Mouse (Mus musculus) midbrain, postnatal 0 days (tissue): ENCODE results near the gene Pex14. TPM values are rescaled to one million over a fixed set of nuclear protein-coding genes. Genes with fewer than 3 reads are reported as not detected.

Source experiments
- ATAC-seq: fragments of 200-750 bp; cut with Nextera tagmentation; 2 replicates; pipeline ENCODE4 v1.8.0; 2017; ENCODE audit warnings: moderate number of reproducible peaks, mild to moderate bottlenecking, moderate TSS enrichment, moderate library complexity; ENCODE audit not compliant: low FRiP score
- DNase-seq: peaks from one replicate; pipeline ENCODE4 v3.0.0-alpha.2; 2015; ENCODE audit warnings: low spot score
- H3K27ac ChIP-seq: fragments of 300-500 bp; sonication (generic); 2 replicates; pipeline ENCODE4 v1.5.1; 2014; ENCODE audit warnings: low read depth, mild to moderate bottlenecking, low read length, mixed read lengths
- H3K27me3 ChIP-seq: fragments of 300-500 bp; sonication (generic); 2 replicates; pipeline ENCODE4 v1.6.1; 2014; ENCODE audit warnings: low read length, control low read depth, mixed read lengths; ENCODE audit not compliant: insufficient read depth
- H3K36me3 ChIP-seq: fragments of 300-500 bp; sonication (generic); 2 replicates; pipeline ENCODE4 v1.6.1; 2014; ENCODE audit warnings: low read length, control low read depth, mixed read lengths; ENCODE audit not compliant: insufficient read depth
- H3K4me1 ChIP-seq: fragments of 300-500 bp; sonication (generic); 2 replicates; pipeline ENCODE4 v1.6.1; 2014; ENCODE audit warnings: mild to moderate bottlenecking, control low read depth, antibody characterized with exemption, low read length, mixed read lengths; ENCODE audit not compliant: insufficient read depth
- H3K4me2 ChIP-seq: fragments of 300-500 bp; sonication (generic); 2 replicates; pipeline ENCODE4 v1.6.1; 2014; ENCODE audit warnings: low read depth, mild to moderate bottlenecking, low read length, mixed read lengths; ENCODE audit not compliant: poor library complexity, severe bottlenecking
- H3K4me3 ChIP-seq: fragments of 300-500 bp; sonication (generic); 2 replicates; pipeline ENCODE4 v1.5.1; 2014; ENCODE audit warnings: low read depth, mild to moderate bottlenecking, low read length, moderate library complexity
- H3K9ac ChIP-seq: fragments of 300-500 bp; sonication (generic); replicated peaks from 2 replicates; pipeline ENCODE4 v1.6.1; 2014; ENCODE audit warnings: mild to moderate bottlenecking, low read length, moderate library complexity, mixed read lengths; ENCODE audit not compliant: poor library complexity, severe bottlenecking
- H3K9me3 ChIP-seq: fragments of 300-500 bp; sonication (generic); 2 replicates; pipeline ENCODE4 v1.6.1; 2016; ENCODE audit warnings: low read length, control low read depth
- CTCF ChIP-seq: IDR thresholded peaks from 2 replicates; pipeline ENCODE4 v1.5.1; 2016; ENCODE audit warnings: antibody characterized with exemption, mild to moderate bottlenecking
- WGBS: fragments of 180-500 bp; shearing (Covaris S2); extraction: QIAGEN DNeasy Blood & Tissue Kit; methylation state at CpG from one replicate; pipeline ENCODE4 v1.1.7; 2014; 5-methylcytosine and 5-hydroxymethylcytosine counted together
- polyA plus RNA-seq: library from polyadenylated mRNA; unstranded; fragments of >200 nt; fragmentation: Nextera tagmentation; extraction: Ambion mirVana; gene quantifications from 2 replicates; pipeline ENCODE4 v1.2.1, GENCODE M21; 2015
- total RNA-seq: library from RNA; depleted of rRNA; stranded (reverse); fragments of >200 nt; gene quantifications from 2 replicates; pipeline ENCODE4 v1.2.3, GENCODE M21; 2014; rRNA removed

Pex14 gene
- total RNA-seq (74.0 and 75.5 TPM in 2 replicates), polyA plus RNA-seq (62.5 and 67.2 TPM in 2 replicates)

GRCm38 (mm10) chr4:149099369-149100017, at the start of gene Pex14:
TSS of gene Pex14 (minus strand) at chr4:149099876.
- TF ChIP-seq CTCF, result no peak
- WGBS, result under 1% methylated on average over 36 of the region's 50 CpGs
- Histone ChIP-seq H3K4me1 (peaks cover 7% of the 10 kb centered on the region; the same call in 1 of the 2 replicates), H3K9me3 (no peaks in the 10 kb centered on the region), H3K27ac (peak within 1 kb of the TSS; percentile 52; the same call in 1 of the 2 replicates), H3K4me3 (peak within 1 kb of the TSS; percentile 100), H3K4me2 (peak within 1 kb of the TSS; percentile 89), H3K36me3 (no peaks in the 10 kb centered on the region), H3K9ac (peak within 1 kb of the TSS; percentile 90), H3K27me3 (no peaks in the 10 kb centered on the region)
- peak; percentile 81 for ATAC-seq
- DNase-seq, result peak; percentile 94

GRCm38 (mm10) chr4:149149196-149149595, 49.5 kb upstream of the Pex14 start:
- Histone ChIP-seq H3K4me2 (no peak overlapping the region), H3K36me3 (peaks cover 46% of the 10 kb centered on the region), H3K4me1 (no peaks in the 10 kb centered on the region), H3K27me3 (no peaks in the 10 kb centered on the region), H3K9me3 (no peaks in the 10 kb centered on the region), H3K4me3 (no peak overlapping the region), H3K9ac (no peak overlapping the region), H3K27ac (no peak overlapping the region)
- DNase-seq (no peak), ATAC-seq (no peak)
- WGBS, result 83% methylated on average over 9 of the region's 9 CpGs
- TF ChIP-seq CTCF, result no peak

- WGBS, result 83% methylated on average over 4 of the region's 4 CpGs
- no peak for ATAC-seq
- no peak overlapping the region for H3K9ac ChIP-seq
- no peaks in the 10 kb centered on the region for H3K9me3 ChIP-seq
- peaks cover 36% of the 10 kb centered on the region for H3K36me3 ChIP-seq
- H3K27ac ChIP-seq, result no peak overlapping the region
- no peak for DNase-seq
- no peak for TF ChIP-seq CTCF
- H3K4me2 ChIP-seq, result no peak overlapping the region
- no peaks in the 10 kb centered on the region for H3K27me3 ChIP-seq
- H3K4me1 ChIP-seq, result no peaks in the 10 kb centered on the region
- H3K4me3 ChIP-seq, result no peak overlapping the region
Observed at GRCm38 (mm10) chr4:149148084-149148483, 48.4 kb upstream of the Pex14 start.

- Histone ChIP-seq H3K4me1 (no peaks in the 10 kb centered on the region), H3K27ac (no peak overlapping the region), H3K4me2 (no peak overlapping the region), H3K9me3 (no peaks in the 10 kb centered on the region), H3K4me3 (no peak overlapping the region), H3K27me3 (no peaks in the 10 kb centered on the region), H3K36me3 (peaks cover 31% of the 10 kb centered on the region), H3K9ac (no peak overlapping the region)
- no peak for TF ChIP-seq CTCF
- WGBS, result 87% methylated on average over 7 of the region's 7 CpGs
- DNase-seq (no peak), ATAC-seq (no peak)
Observed at GRCm38 (mm10) chr4:149147528-149147927, 47.9 kb upstream of the Pex14 start.

GRCm38 (mm10) chr4:149145151-149145550, 45.5 kb upstream of the Pex14 start:
- Histone ChIP-seq H3K27me3 (no peaks in the 10 kb centered on the region), H3K9ac (no peak overlapping the region), H3K4me1 (no peaks in the 10 kb centered on the region), H3K36me3 (peaks cover 12% of the 10 kb centered on the region), H3K27ac (no peak overlapping the region), H3K9me3 (no peaks in the 10 kb centered on the region), H3K4me3 (no peak overlapping the region), H3K4me2 (no peak overlapping the region)
- WGBS, result 83% methylated on average over 4 of the region's 4 CpGs
- ATAC-seq (no peak), DNase-seq (no peak)
- TF ChIP-seq CTCF, result no peak

GRCm38 (mm10) chr4:149144459-149144858, 44.8 kb upstream of the Pex14 start:
- peak; percentile 98 for TF ChIP-seq CTCF
- H3K27ac ChIP-seq, result 0 out of 2 replicates have a peak overlapping the region, but pooled peaks have one; percentile 39
- peaks cover 6% of the 10 kb centered on the region for H3K36me3 ChIP-seq
- no peaks in the 10 kb centered on the region for H3K9me3 ChIP-seq
- no peaks in the 10 kb centered on the region for H3K27me3 ChIP-seq
- H3K4me3 ChIP-seq, result no peak overlapping the region
- WGBS, result 6% methylated on average over 3 of the region's 3 CpGs
- H3K9ac ChIP-seq, result no peak overlapping the region
- H3K4me2 ChIP-seq, result no peak overlapping the region
- peak; percentile 81 for ATAC-seq
- no peaks in the 10 kb centered on the region for H3K4me1 ChIP-seq
- peak; percentile 93 for DNase-seq
